Mouse (Mus musculus) hematopoietic stem cell, adult 5-6 weeks (primary cell): Measurements from ENCODE around the gene Gdpd3. TPM values are rescaled to one million over a fixed set of nuclear protein-coding genes. Genes with fewer than 3 reads are reported as not detected.
A peak's percentile ranks its signal among the peaks of the same experiment; 100 is the strongest.
"Not testable (repeated sequence)": the region's sequence is repeated elsewhere in the genome, so short reads cannot be mapped to it uniquely, and the experiment has no call there.

ENCODE experiments used
- ATAC-seq, 2 experiments: fragments of 125-278 bp in 1 of 2; replicated peaks in 1 of 2; 2 replicates each; pipeline ENCODE4 v1.8.0; 2016 to 2017; ENCODE audit warnings: inconsistent platforms in 2 of 2, mild to moderate bottlenecking in 2 of 2, moderate number of reproducible peaks in 2 of 2, low read depth in 1 of 2, moderate TSS enrichment in 1 of 2; ENCODE audit not compliant: low FRiP score in 2 of 2, poor library complexity in 2 of 2, severe bottlenecking in 2 of 2, insufficient read depth in 1 of 2, low TSS enrichment in 1 of 2
- total RNA-seq: library from RNA; stranded (forward); fragments of 172-1452, 232-1000 nt; gene quantifications from 2 replicates; pipeline ENCODE4 v1.2.3, GENCODE M21; 2017

Gdpd3 gene
- total RNA-seq, 1 experiment from 2014 or later = 16.4 TPM

DNA sequence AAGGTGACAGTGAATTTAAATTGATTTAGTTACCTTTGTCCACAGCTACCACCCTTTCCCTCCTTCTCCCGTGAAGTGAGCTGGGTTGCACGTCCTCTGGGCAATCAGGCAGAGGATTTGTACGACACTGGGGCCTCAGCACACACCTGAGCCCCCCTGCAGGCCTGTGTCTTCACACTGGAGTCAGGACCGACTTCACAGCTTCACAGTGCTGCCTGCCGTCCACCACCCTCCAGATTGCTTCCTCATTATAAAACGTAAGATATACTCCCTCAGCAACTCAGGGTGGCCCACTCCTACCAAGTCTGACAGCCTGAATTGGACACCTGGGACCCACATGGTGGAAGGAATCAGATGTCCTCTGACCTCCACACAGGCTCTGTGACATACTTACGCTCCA, 7.6 kb upstream of the Gdpd3 start:
- no peak for ATAC-seq

DNA sequence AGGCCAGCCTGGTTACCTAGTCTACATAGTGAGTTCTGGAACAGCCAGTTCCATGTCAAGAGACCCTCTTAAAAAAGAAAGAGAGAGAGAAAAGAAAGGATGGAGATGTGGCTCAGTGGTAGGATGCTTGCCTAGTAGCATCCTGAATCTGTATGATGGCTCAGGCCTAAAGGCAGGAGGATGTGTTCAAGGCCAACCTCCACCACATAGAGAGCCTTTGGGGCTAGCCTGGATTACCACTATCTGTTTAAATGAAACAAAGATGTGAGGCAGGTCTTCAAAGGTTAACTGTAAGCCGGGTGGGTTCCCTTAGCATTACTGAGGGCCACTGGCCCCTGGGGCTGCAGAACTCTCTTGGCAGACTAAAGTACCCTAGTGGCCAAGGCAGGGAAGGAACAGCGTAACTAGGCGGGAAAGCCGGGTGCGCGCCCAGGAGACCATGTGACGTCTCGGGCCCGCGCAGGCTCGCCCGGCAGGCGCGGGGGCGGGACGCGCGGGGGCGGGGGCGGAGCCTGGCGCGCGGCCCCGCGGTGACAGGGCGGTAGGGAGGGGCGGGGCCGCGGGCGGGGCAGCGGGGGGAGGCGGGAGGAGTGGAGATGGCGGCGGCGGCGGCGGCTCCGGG, 7.0 kb upstream of the Gdpd3 start, which contains the start of gene Mapk3:
Mapk3 (plus strand) TSS at position 552 of the 622 bp plus-strand sequence.
- ATAC-seq = peak; percentile 74 to 83

DNA sequence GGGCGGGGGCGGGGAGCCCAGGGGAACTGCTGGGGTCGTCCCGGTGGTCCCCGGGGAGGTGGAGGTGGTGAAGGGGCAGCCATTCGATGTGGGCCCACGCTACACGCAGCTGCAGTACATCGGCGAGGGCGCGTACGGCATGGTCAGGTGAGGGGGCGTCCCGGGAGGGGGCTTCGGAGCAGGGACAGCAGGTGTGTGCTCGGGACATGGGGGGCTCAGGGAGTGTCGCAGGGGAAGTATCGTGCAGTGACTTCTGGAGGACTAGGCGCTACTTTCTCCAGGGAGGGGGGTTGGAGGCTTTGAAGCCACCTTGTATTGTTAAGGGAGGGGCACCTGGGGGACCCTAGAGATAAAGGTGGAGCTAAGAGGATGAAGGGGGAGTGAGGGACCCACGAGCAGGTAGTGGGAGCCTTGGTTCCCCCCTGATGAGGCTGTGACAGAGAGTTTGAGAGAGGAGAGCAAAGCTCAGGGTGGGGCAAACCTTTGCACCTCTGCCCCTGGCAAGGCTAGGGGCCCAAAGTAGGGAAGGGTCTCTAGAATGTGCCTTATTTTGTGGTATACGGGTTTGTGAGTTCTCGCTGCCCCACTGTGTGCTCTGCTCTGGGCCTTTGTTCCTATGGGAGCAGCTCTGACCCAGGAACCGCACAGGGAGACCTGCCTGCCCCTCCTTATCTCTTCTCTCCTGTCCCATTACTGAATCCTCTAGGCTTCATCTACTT, 6.3 kb upstream of the Gdpd3 start:
- ATAC-seq = peak in 1 of 2 experiments; percentile 7; a peak in 1 of 4 replicates

GRCm38 (mm10) chr7:126760391-126760802, 5.7 kb upstream of the Gdpd3 start:
- no peak for ATAC-seq

- no peak for ATAC-seq
These were observed 5.2 kb upstream of the Gdpd3 start for GRCm38 (mm10) chr7:126760956-126761355.

GRCm38 (mm10) chr7:126761529-126762067, 4.5 kb upstream of the Gdpd3 start:
- ATAC-seq = no peak

GRCm38 (mm10) chr7:126762471-126763008, 3.6 kb upstream of the Gdpd3 start:
- ATAC-seq = no peak

- no peak for ATAC-seq
These were observed 594 bp upstream of the Gdpd3 start for GRCm38 (mm10) chr7:126765540-126765939.

DNA sequence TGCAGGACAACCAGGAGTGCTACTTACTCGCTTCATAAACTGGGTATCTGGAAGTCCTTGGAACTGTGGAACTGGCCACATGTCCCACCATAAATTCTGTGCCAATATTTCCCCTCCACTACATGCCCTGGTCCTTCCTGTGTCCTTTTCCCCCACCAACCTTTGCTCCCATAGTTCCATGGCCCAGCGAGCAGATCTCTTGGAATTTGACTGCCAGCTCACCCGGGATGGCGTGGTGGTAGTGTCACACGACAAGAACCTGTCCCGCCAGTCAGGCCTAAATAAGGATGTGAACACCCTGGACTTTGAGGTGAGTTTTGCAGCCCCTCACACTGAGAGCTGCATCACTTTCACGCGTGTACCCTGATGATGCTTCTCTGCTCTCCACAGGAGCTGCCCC, 867 bp downstream of the Gdpd3 start:
- ATAC-seq = no peak

- ATAC-seq = peak; percentile 53 to 67; a peak in 3 of 4 replicates
These were observed 4.7 kb downstream of the Gdpd3 start for GRCm38 (mm10) chr7:126770784-126771183.

- no peak for ATAC-seq
These were observed 7.2 kb downstream of the Gdpd3 start for GRCm38 (mm10) chr7:126773351-126773750.

GRCm38 (mm10) chr7:126774463-126774862, 8.3 kb downstream of the Gdpd3 start:
- no peak for ATAC-seq

DNA sequence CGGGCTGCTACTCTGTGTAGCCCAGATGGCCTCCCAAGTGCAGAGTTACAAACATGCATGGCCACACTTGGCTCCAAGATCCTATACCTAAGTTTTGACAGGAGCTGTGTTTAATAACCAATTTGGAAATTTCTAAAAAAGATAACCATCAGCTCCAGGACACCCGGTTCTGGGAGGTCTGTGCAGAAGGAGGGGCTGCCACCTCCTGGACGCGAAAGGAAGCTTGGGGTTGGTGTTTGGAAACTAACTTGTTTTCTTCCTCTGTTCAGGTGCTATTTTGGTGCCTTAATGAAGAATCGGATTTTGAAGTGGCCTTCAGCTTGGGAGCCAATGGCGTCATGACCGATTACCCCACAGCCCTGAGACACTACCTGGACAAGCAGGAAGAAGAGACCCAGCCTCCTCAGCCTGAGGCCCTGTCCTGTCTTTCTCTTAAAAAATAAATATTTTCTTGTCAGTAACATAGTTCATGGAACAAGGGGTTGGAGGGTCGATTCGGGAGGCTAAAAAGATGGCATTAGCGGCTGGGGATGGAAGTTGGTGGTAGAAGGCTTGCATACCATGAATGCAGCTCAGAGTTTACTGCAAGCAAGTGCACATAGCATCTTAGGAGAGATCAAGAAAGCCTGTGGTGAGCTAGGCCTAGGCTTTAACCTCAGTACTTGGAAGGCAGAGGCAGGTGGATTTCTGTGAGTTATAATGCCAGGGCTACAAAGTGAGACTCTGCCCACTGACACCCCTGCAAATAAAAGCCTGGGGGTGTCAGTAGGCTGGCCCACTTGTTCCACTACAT, 9.2 kb downstream of the Gdpd3 start:
- ATAC-seq = no peak

DNA sequence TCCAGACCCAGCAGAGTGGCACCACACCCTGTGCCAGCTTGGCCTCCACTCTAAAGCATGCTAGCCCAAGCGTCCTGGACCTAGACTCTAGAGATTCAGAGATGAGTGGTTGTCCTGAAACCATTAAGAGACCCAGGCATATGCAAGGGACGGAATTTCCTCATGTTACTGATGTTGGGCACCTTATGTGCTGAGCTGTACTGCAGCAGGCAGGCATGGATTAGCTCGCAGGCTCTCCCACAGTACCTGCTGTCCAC, 9.8 kb downstream of the Gdpd3 start:
- ATAC-seq = no peak

GRCm38 (mm10) chr7:126776598-126777057, 10.5 kb downstream of the Gdpd3 start, which contains the start of gene Ypel3:
Ypel3 (plus strand) TSS chr7:126776955.
- peak; percentile 85 to 90 for ATAC-seq

DNA sequence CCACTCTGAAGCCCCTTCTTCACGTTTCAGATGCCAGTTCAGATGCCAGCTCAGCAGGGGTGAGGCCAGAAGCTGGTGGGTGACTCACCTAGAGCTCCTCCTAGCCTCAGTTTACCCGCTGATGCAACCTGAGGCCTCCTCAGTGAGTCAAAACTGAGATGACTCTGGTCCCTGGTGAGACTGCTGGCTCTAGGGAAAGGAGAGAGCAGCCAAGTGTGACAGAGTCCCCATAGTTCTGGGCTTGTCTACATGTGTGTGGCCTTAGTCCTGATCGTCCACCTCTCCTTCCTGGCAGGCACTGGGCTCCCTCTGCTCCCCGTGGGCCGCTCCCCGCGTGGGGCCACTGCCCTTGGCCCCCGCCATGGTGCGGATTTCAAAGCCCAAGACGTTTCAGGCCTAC, 11.3 kb downstream of the Gdpd3 start:
- no peak for ATAC-seq

GRCm38 (mm10) chr7:126778147-126778546, 12.0 kb downstream of the Gdpd3 start:
- no peak for ATAC-seq

- not testable (repeated sequence) for ATAC-seq
These were observed 13.0 kb downstream of the Gdpd3 start for GRCm38 (mm10) chr7:126779101-126779500.
